Mouse (Mus musculus) embryo, embryonic 11.5 days (tissue): ENCODE data around the gene Spint2.
"Not testable (repeated sequence)": the region's sequence is repeated elsewhere in the genome, so short reads cannot be mapped to it uniquely, and the experiment has no call there.

ENCODE experiments used
- DNase-seq: peaks from one replicate; pipeline ENCODE4 v3.0.0-alpha.2; 2012; ENCODE audit warnings: low read depth, low spot score

Spint2 gene

GRCm38 (mm10) chr7:29246015-29246414 is 35.7 kb downstream of the Spint2 start:
- DNase-seq, result no peak

GRCm38 (mm10) chr7:29244732-29245416 is 36.8 kb downstream of the Spint2 start:
- DNase-seq, result no peak

GRCm38 (mm10) chr7:29238019-29238967 is 43.4 kb downstream of the Spint2 start, which contains the start of gene Yif1b:
Yif1b (plus strand) TSS chr7:29238329.
- DNase-seq, result peak; percentile 99

GRCm38 (mm10) chr7:29237596-29237995 is 44.1 kb downstream of the Spint2 start:
- not testable (repeated sequence) for DNase-seq

- no peak for DNase-seq
Observed at GRCm38 (mm10) chr7:29236593-29236992, 45.1 kb downstream of the Spint2 start.

GRCm38 (mm10) chr7:29234661-29235060 is 47.1 kb downstream of the Spint2 start:
- no peak for DNase-seq

GRCm38 (mm10) chr7:29233745-29234144 is 48.0 kb downstream of the Spint2 start:
- no peak for DNase-seq

GRCm38 (mm10) chr7:29232247-29233013 is 49.3 kb downstream of the Spint2 start, which contains the start of gene Kcnk6:
Kcnk6 (minus strand) TSS chr7:29232515.
- no peak for DNase-seq

GRCm38 (mm10) chr7:29231517-29231916 is 50.2 kb downstream of the Spint2 start:
- DNase-seq, result no peak

GRCm38 (mm10) chr7:29230560-29230959 is 51.2 kb downstream of the Spint2 start:
- DNase-seq, result no peak

- DNase-seq, result no peak
Observed at GRCm38 (mm10) chr7:29228202-29228601, 53.5 kb downstream of the Spint2 start.

GRCm38 (mm10) chr7:29225520-29225919 is 56.2 kb downstream of the Spint2 start:
- DNase-seq, result no peak

GRCm38 (mm10) chr7:29224756-29225394 is 56.8 kb downstream of the Spint2 start:
- DNase-seq, result no peak

GRCm38 (mm10) chr7:29214846-29215245 is 66.9 kb downstream of the Spint2 start:
- no peak for DNase-seq

GRCm38 (mm10) chr7:29214236-29214635 is 67.5 kb downstream of the Spint2 start:
- no peak for DNase-seq

- DNase-seq, result peak; percentile 46
Observed at GRCm38 (mm10) chr7:29213675-29214082, 68.0 kb downstream of the Spint2 start, which contains the start of gene Catsperg1. Catsperg1 (minus strand) TSS chr7:29214035.

GRCm38 (mm10) chr7:29212775-29213560 is 68.7 kb downstream of the Spint2 start:
- not testable (repeated sequence) for DNase-seq

GRCm38 (mm10) chr7:29212199-29212765 is 69.4 kb downstream of the Spint2 start:
- DNase-seq, result no peak

GRCm38 (mm10) chr7:29211415-29212198 is 70.1 kb downstream of the Spint2 start:
- DNase-seq, result peak; percentile 67
